Mouse (Mus musculus): ENCODE results near the gene Prkd2. TPM values are rescaled to one million over a fixed set of nuclear protein-coding genes. Genes with fewer than 3 reads are reported as not detected.

The Prkd2 gene
- total and polyA plus RNA-seq, 3 experiments = 9.8 to 39.0 (median 18.0) TPM

DNA sequence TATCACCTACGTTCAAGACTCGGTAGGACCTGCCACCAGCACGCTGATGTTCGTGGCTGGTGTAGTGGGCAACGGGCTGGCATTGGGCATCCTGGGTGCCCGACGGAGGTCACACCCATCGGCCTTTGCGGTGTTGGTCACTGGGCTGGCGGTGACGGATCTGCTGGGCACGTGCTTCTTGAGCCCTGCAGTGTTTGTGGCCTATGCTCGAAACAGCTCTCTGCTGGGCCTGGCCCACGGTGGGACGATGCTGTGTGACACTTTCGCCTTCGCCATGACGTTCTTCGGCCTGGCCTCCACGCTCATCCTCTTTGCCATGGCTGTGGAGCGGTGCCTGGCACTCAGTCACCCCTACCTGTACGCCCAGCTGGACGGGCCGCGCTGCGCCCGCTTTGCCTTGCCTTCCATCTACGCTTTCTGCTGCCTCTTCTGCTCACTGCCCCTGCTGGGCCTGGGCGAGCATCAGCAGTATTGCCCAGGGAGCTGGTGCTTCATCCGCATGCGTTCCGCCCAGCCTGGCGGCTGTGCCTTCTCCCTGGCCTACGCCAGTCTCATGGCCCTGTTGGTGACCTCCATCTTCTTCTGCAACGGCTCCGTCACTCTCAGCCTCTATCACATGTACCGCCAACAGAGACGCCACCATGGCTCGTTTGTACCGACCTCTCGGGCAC lies 64.3 kb downstream of the Prkd2 start:
- in situ Hi-C loops (cut with MboI; ENCODE audit: low pct_ligation_motif_present, low pct_unique_long_range_greater_than_20kb, low sequenced_read_pairs) (loop anchor here (5.0 kb wide), 2 partner anchors 35 to 90 kb away; partner anchors contain the start of genes Fkrp and Strn4), dilution Hi-C loops (cut with MboI; ENCODE audit: extremely low pct_ligation_motif_present, extremely low pct_unique_long_range_greater_than_20kb, low sequenced_read_pairs) (no loop called here)
- H3K4me3 ChIP-seq (replicated peaks in 1 of 3; ENCODE audit: low read depth in 2 of 3, low read length in 2 of 3, poor library complexity in 1 of 3) = peak overlapping the region; percentile 52 to 66 (median 63)
- TF ChIP-seq MAZ (IDR thresholded peaks at IDR 0.05; ENCODE audit: low read depth, low read length) (no peak), MXI1 (IDR thresholded peaks at IDR 0.05; ENCODE audit: low read depth, low read length) (peak; percentile 70), MAX (IDR thresholded peaks at IDR 0.05; ENCODE audit: low read length) (peak; percentile 73), SMC3 (IDR thresholded peaks at IDR 0.05; ENCODE audit: low read depth, low read length) (no peak), ZC3H11A (IDR thresholded peaks at IDR 0.05; ENCODE audit: low read depth, low read length) (no peak), USF1 (IDR thresholded peaks at IDR 0.05; ENCODE audit: low read depth, low read length) (no peak), CTCF (conservative IDR thresholded peaks at IDR 0.05 in 1 of 2, IDR thresholded peaks at IDR 0.05 in 1 of 2; ENCODE audit: low read depth in 2 of 2, low read length in 2 of 2) (no peak), POLR2AphosphoS2 (IDR thresholded peaks at IDR 0.05; ENCODE audit: low read depth, low read length) (no peak), MYC (IDR thresholded peaks at IDR 0.05; ENCODE audit: low read depth, low read length) (0 out of 2 replicates have a peak, but pooled peaks have one; percentile 30), ETS1 (conservative IDR thresholded peaks at IDR 0.05; ENCODE audit: low read depth, low read length) (0 out of 2 replicates have a peak, but pooled peaks have one; percentile 22), UBTF (IDR thresholded peaks at IDR 0.05; ENCODE audit: low read depth, low read length) (0 out of 2 replicates have a peak, but pooled peaks have one; percentile 61), BHLHE40 (IDR thresholded peaks at IDR 0.05; ENCODE audit: low read depth, low read length) (peak; percentile 81)
- H3K27ac ChIP-seq (ENCODE audit: insufficient read depth, low read depth) = peak overlapping the region; percentile 34
- no peaks in the 10 kb centered on the region for H3K79me2 ChIP-seq (replicated peaks; ENCODE audit: control insufficient read depth, extremely low read depth, insufficient read depth, poor library complexity, severe bottlenecking)
- peaks cover 54 to 74% of the 10 kb centered on the region in 2 experiments for H3K4me1 ChIP-seq (ENCODE audit: control insufficient read depth in 1 of 2, insufficient read depth in 2 of 2)
- peak overlapping the region; percentile 42 for H3K9ac ChIP-seq (ENCODE audit: insufficient read depth, low read depth)
- H3K36me3 ChIP-seq (replicated peaks in 1 of 2; ENCODE audit: control insufficient read depth in 1 of 2, insufficient read depth in 1 of 2, low read length in 1 of 2) = peaks cover 3 to 28% of the 10 kb centered on the region in 2 experiments
- peak overlapping the region; percentile 42 for H3K4me2 ChIP-seq (ENCODE audit: insufficient read depth, low read depth, poor library complexity, severe bottlenecking)
- no peaks in the 10 kb centered on the region for H3K27me3 ChIP-seq (replicated peaks)
- DNase-seq (ENCODE audit: extremely low read depth) = no peak
- H3K9me3 ChIP-seq (replicated peaks; ENCODE audit: low read length) = no peaks in the 10 kb centered on the region

DNA sequence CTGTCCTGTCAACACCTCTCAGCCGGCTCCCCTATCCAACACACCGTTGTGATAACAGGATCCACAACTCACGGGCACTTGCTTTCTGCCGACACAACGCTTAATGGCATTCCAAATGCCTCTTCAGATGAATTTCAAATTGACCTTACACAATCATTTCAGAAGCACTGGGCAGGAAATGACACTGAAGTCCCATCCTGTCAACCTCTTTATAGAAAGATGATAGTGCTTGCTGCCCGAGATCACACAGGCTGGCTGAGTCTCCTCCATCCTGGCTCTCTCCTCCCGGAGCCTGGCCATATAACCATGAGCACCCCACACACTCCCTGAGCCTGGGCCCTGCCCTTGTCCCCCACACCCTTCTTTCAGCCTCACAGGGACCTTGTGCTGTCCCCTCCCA lies 65.1 kb downstream of the Prkd2 start:
- Histone ChIP-seq H3K36me3 (replicated peaks in 1 of 2; ENCODE audit: control insufficient read depth in 1 of 2, insufficient read depth in 1 of 2, low read length in 1 of 2) (peaks cover 3 to 34% of the 10 kb centered on the region in 2 experiments), H3K4me2 (ENCODE audit: insufficient read depth, low read depth, poor library complexity, severe bottlenecking) (peak overlapping the region; percentile 42), H3K27ac (ENCODE audit: insufficient read depth, low read depth) (no peak overlapping the region), H3K9me3 (replicated peaks; ENCODE audit: low read length) (no peaks in the 10 kb centered on the region), H3K4me1 (ENCODE audit: control insufficient read depth in 1 of 2, insufficient read depth in 2 of 2) (peaks cover 49 to 70% of the 10 kb centered on the region in 2 experiments), H3K4me3 (replicated peaks in 1 of 3; ENCODE audit: low read depth in 2 of 3, low read length in 2 of 3, poor library complexity in 1 of 3) (peak overlapping the region; percentile 52 to 66 (median 63)), H3K27me3 (replicated peaks) (no peaks in the 10 kb centered on the region), H3K9ac (ENCODE audit: insufficient read depth, low read depth) (peak overlapping the region; percentile 42), H3K79me2 (replicated peaks; ENCODE audit: control insufficient read depth, extremely low read depth, insufficient read depth, poor library complexity, severe bottlenecking) (no peaks in the 10 kb centered on the region)
- no peak for TF ChIP-seq CHD1 (IDR thresholded peaks at IDR 0.05; ENCODE audit: low read depth, low read length)
- 0 out of 2 replicates have a peak, but pooled peaks have one; percentile 30 for TF ChIP-seq IRF4 (IDR thresholded peaks at IDR 0.05; ENCODE audit: low read depth, low read length)
- TF ChIP-seq BHLHE40 (IDR thresholded peaks at IDR 0.05; ENCODE audit: low read depth, low read length) = 0 out of 2 replicates have a peak, but pooled peaks have one; percentile 6
- no peak for DNase-seq (ENCODE audit: extremely low read depth)
- dilution Hi-C loops (cut with MboI; ENCODE audit: extremely low pct_ligation_motif_present, extremely low pct_unique_long_range_greater_than_20kb, low sequenced_read_pairs) = no loop called here
- in situ Hi-C loops (cut with MboI; ENCODE audit: low pct_ligation_motif_present, low pct_unique_long_range_greater_than_20kb, low sequenced_read_pairs) = loop anchor here (5.0 kb wide), 2 partner anchors 36 to 91 kb away; partner anchors contain the start of genes Fkrp and Strn4
